Mouse (Mus musculus): ENCODE measurements at regions not wholly inside any gene's neighbourhood (a gene's known extent, or its start where the extent isn't known, plus 50 kb on each side); places are given as distances from the start of the nearest gene placed in this dataset.
"Not testable (repeated sequence)": the region's sequence is repeated elsewhere in the genome, so short reads cannot be mapped to it uniquely, and the experiment has no call there.

DNA sequence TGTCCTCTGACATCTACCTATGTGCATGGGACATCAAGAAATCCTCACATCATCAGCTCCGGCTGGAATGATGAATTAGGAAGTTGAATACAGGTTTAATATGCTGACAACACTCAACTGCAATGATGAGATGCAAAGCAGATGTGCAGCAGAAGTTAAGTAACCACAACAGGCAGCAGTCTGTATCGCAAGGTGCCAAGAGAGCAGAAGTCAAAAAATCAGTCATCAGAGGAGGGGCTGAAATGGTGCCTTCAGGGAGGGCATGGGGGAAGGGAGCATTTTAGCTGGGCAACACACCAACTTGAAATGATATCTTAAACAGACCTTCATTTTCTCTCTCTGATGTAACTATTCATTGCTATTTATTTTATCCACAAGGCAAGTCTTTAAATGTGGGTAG lies 152.3 kb upstream of the Fundc1 start:
- Histone ChIP-seq H3K36me3 (ENCODE audit: control insufficient read depth, insufficient read depth, low read length) (no peaks in the 10 kb centered on the region), H3K27ac (replicated peaks; ENCODE audit: low read depth, low read length) (no peak overlapping the region), H3K9me3 (ENCODE audit: control insufficient read depth, low read length) (no peaks in the 10 kb centered on the region), H3K4me3 (replicated peaks; ENCODE audit: low read depth, low read length) (no peak overlapping the region), H3K27me3 (ENCODE audit: control insufficient read depth, insufficient read depth, low read length) (no peaks in the 10 kb centered on the region), H3K4me1 (ENCODE audit: control insufficient read depth, insufficient read depth, low read length) (no peaks in the 10 kb centered on the region), H3K4me2 (ENCODE audit: low read length) (no peak overlapping the region), H3K9ac (replicated peaks; ENCODE audit: low read length) (no peak overlapping the region)
- ATAC-seq (ENCODE audit: low FRiP score, low TSS enrichment) (no peak), DNase-seq (no peak)
- WGBS, result 75% methylated on average over 2 of the region's 2 CpGs

DNA sequence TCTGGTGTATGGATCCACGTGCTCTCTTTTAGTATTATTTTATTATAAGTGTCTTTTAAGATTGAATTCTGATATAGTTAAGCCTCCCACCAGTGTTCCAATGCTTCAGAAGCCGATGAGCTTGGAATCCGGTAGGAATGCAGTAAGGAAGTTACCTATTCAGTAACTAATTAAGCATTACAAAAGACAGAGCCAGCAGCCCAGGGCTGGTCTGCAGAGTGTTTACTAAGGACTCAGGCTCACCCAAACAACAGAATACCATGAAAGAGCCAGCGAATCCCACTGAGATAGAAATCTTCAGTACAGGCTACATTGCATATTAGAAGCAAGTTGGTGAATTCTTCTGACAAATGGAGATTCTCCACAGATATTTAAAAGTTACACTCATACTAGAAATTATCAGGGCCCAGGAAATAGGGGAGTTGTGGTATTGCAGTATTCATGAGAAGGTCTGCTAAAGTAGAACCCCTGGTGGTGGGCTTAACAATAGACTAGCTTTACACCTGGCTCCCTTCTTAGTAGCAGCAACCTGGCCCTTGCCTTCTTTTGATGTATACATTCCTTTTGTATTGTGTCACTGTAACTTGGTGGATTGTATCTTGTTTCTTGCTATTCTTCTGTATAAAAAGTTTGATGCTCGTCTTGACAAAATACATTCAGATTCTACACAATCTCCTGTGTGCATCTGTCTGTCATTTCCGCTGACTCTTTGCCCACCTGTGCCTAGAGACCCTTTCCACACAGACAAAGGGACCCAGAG lies 149.9 kb upstream of the Fundc1 start:
- 76% methylated on average over 6 of the region's 6 CpGs for WGBS
- H3K4me3 ChIP-seq (replicated peaks; ENCODE audit: low read depth, low read length); H3K27me3 ChIP-seq (ENCODE audit: control insufficient read depth, insufficient read depth, low read length); H3K4me1 ChIP-seq (ENCODE audit: control insufficient read depth, insufficient read depth, low read length); H3K36me3 ChIP-seq (ENCODE audit: control insufficient read depth, insufficient read depth, low read length); H3K9ac ChIP-seq (replicated peaks; ENCODE audit: low read length); H3K4me2 ChIP-seq (ENCODE audit: low read length); H3K9me3 ChIP-seq (ENCODE audit: control insufficient read depth, low read length); ATAC-seq (ENCODE audit: low FRiP score, low TSS enrichment); DNase-seq; H3K27ac ChIP-seq (replicated peaks; ENCODE audit: low read depth, low read length): not testable (repeated sequence)

DNA sequence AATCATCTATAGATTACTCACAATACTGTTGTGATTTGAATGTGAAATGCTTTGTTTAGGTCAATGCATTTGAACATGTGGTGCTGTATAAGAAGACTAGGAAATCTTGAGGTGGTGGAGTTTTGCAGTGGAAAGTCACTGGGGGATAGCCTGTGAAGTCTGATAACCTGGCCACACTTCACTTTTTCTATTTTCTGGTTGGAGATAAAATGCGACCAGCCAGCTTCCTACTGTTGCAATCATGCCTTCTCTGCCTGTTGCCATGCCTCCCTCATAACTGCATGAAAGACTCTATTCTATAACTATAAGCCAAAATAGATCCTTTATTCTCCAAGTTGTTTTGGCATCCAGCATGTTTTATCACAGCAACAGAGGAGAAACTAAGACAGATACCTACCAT lies 142.4 kb upstream of the Fundc1 start:
- H3K4me2 ChIP-seq (ENCODE audit: low read length), result no peak overlapping the region
- no peaks in the 10 kb centered on the region for H3K4me1 ChIP-seq (ENCODE audit: control insufficient read depth, insufficient read depth, low read length)
- DNase-seq, result no peak
- 85% methylated on average over 1 of the region's 1 CpGs for WGBS
- ATAC-seq (ENCODE audit: low FRiP score, low TSS enrichment), result no peak
- H3K27ac ChIP-seq (replicated peaks; ENCODE audit: low read depth, low read length), result no peak overlapping the region
- H3K9ac ChIP-seq (replicated peaks; ENCODE audit: low read length), result no peak overlapping the region
- H3K27me3 ChIP-seq (ENCODE audit: control insufficient read depth, insufficient read depth, low read length), result no peaks in the 10 kb centered on the region
- H3K9me3 ChIP-seq (ENCODE audit: control insufficient read depth, low read length), result no peaks in the 10 kb centered on the region
- H3K36me3 ChIP-seq (ENCODE audit: control insufficient read depth, insufficient read depth, low read length), result no peaks in the 10 kb centered on the region
- H3K4me3 ChIP-seq (replicated peaks; ENCODE audit: low read depth, low read length), result no peak overlapping the region

DNA sequence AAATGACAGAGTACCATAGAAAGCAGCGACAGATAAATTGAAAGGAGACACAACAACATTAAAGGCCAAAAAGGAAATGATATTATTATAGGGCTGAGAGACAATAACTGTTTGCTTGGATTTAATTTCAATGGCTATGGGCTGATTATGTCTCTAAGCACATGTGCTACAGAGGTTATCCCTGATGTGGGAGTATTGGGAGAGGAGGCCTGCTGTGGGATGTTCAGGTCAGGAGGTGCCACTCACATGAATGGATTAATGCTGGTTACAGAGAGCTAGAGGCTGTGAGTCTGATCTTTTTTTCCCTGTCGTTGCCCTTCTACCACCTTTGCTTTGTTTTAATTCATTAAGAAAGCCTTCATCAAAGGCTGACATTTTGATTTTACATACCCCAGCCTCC lies 140.8 kb upstream of the Fundc1 start:
- H3K27ac ChIP-seq (replicated peaks; ENCODE audit: low read depth, low read length), result no peak overlapping the region
- H3K4me3 ChIP-seq (replicated peaks; ENCODE audit: low read depth, low read length), result no peak overlapping the region
- no peak for ATAC-seq (ENCODE audit: low FRiP score, low TSS enrichment)
- no peaks in the 10 kb centered on the region for H3K4me1 ChIP-seq (ENCODE audit: control insufficient read depth, insufficient read depth, low read length)
- WGBS, result 58% methylated on average over 2 of the region's 2 CpGs
- H3K36me3 ChIP-seq (ENCODE audit: control insufficient read depth, insufficient read depth, low read length), result no peaks in the 10 kb centered on the region
- H3K27me3 ChIP-seq (ENCODE audit: control insufficient read depth, insufficient read depth, low read length), result no peaks in the 10 kb centered on the region
- no peak overlapping the region for H3K4me2 ChIP-seq (ENCODE audit: low read length)
- no peak for DNase-seq
- no peaks in the 10 kb centered on the region for H3K9me3 ChIP-seq (ENCODE audit: control insufficient read depth, low read length)
- H3K9ac ChIP-seq (replicated peaks; ENCODE audit: low read length), result no peak overlapping the region

DNA sequence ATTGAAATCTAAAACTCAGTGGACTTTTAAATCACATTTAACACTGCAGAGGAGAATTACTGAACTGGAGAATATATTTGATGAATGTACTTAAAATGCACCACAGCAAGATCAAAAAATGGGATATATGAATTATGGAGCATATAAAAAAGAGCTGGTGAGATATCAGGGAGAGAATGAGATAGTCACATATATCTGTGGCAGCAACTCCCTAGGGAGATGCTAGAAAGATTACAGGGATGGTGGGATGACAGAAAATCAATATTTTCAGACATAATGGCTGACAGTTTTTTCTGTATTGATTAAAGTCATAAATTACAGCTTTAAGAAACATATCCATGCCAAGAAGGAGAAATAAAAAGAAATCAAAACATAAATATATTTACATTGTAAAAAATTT lies 140.3 kb upstream of the Fundc1 start:
- no peak for ATAC-seq (ENCODE audit: low FRiP score, low TSS enrichment)
- H3K27me3 ChIP-seq (ENCODE audit: control insufficient read depth, insufficient read depth, low read length), result no peaks in the 10 kb centered on the region

More for the DNA sequence above, 140.3 kb upstream of the Fundc1 start:
- Histone ChIP-seq H3K4me3 (replicated peaks; ENCODE audit: low read depth, low read length) (no peak overlapping the region), H3K27ac (replicated peaks; ENCODE audit: low read depth, low read length) (no peak overlapping the region), H3K36me3 (ENCODE audit: control insufficient read depth, insufficient read depth, low read length) (no peaks in the 10 kb centered on the region), H3K4me1 (ENCODE audit: control insufficient read depth, insufficient read depth, low read length) (no peaks in the 10 kb centered on the region), H3K9ac (replicated peaks; ENCODE audit: low read length) (no peak overlapping the region), H3K9me3 (ENCODE audit: control insufficient read depth, low read length) (no peaks in the 10 kb centered on the region), H3K4me2 (ENCODE audit: low read length) (no peak overlapping the region)
- no peak for DNase-seq

Data from midbrain, embryonic 14.5 days (tissue).